Mouse (Mus musculus): Measurements from ENCODE around the gene B3gnt2. TPM values are rescaled to one million over a fixed set of nuclear protein-coding genes. Genes with fewer than 3 reads are reported as not detected.

Gene B3gnt2
- polyA plus RNA-seq, 1 experiment: 7.1 TPM

- H3K27ac ChIP-seq (ENCODE audit: insufficient read depth, low read length): no peak overlapping the region
- TF ChIP-seq CTCF (IDR thresholded peaks at IDR 0.05; ENCODE audit: borderline replicate concordance, insufficient read depth, low read depth, low read length) (no peak), POLR2A (IDR thresholded peaks at IDR 0.05; ENCODE audit: borderline replicate concordance, insufficient read depth, low read length) (no peak)
- WGBS: 100% methylated on average over 1 of the region's 1 CpGs
These were observed 8.3 kb downstream of the B3gnt2 start for GRCm38 (mm10) chr11:22852510-22852909.

GRCm38 (mm10) chr11:22851416-22851815 lies 9.3 kb downstream of the B3gnt2 start:
- H3K4me1 ChIP-seq (ENCODE audit: control insufficient read depth, insufficient read depth, low read length): no peaks in the 10 kb centered on the region
- WGBS: 90% methylated on average over 4 of the region's 4 CpGs
- TF ChIP-seq CTCF (IDR thresholded peaks at IDR 0.05; ENCODE audit: borderline replicate concordance, insufficient read depth, low read depth, low read length): no peak
- TF ChIP-seq POLR2A (IDR thresholded peaks at IDR 0.05; ENCODE audit: borderline replicate concordance, insufficient read depth, low read length): no peak

More at GRCm38 (mm10) chr11:22852510-22852909, 8.3 kb downstream of the B3gnt2 start:
- DNase-seq: no peak
- peaks cover 1% of the 10 kb centered on the region; the same call in 1 of the 2 replicates for H3K27me3 ChIP-seq (ENCODE audit: control insufficient read depth, insufficient read depth, low read length)
- H3K4me1 ChIP-seq (ENCODE audit: control insufficient read depth, insufficient read depth, low read length): no peaks in the 10 kb centered on the region
- H3K4me3 ChIP-seq (replicated peaks; ENCODE audit: insufficient read depth, low read depth, low read length): no peak overlapping the region

GRCm38 (mm10) chr11:22850077-22850476 lies 10.7 kb downstream of the B3gnt2 start:
- no peak for DNase-seq
- Histone ChIP-seq H3K27ac (ENCODE audit: insufficient read depth, low read length) (no peak overlapping the region), H3K4me1 (ENCODE audit: control insufficient read depth, insufficient read depth, low read length) (no peaks in the 10 kb centered on the region; the same call in 1 of the 2 replicates), H3K27me3 (ENCODE audit: control insufficient read depth, insufficient read depth, low read length) (peaks cover 1% of the 10 kb centered on the region; the same call in 1 of the 2 replicates), H3K4me3 (replicated peaks; ENCODE audit: insufficient read depth, low read depth, low read length) (no peak overlapping the region)
- TF ChIP-seq POLR2A (IDR thresholded peaks at IDR 0.05; ENCODE audit: borderline replicate concordance, insufficient read depth, low read length) (no peak), CTCF (IDR thresholded peaks at IDR 0.05; ENCODE audit: borderline replicate concordance, insufficient read depth, low read depth, low read length) (no peak)
- WGBS: 96% methylated on average over 4 of the region's 4 CpGs

More at GRCm38 (mm10) chr11:22851416-22851815, 9.3 kb downstream of the B3gnt2 start:
- Histone ChIP-seq H3K27me3 (ENCODE audit: control insufficient read depth, insufficient read depth, low read length) (peaks cover 1% of the 10 kb centered on the region; the same call in 1 of the 2 replicates), H3K27ac (ENCODE audit: insufficient read depth, low read length) (no peak overlapping the region), H3K4me3 (replicated peaks; ENCODE audit: insufficient read depth, low read depth, low read length) (no peak overlapping the region)
- no peak for DNase-seq

- TF ChIP-seq CTCF (IDR thresholded peaks at IDR 0.05; ENCODE audit: borderline replicate concordance, insufficient read depth, low read depth, low read length): no peak
- no peak for TF ChIP-seq POLR2A (IDR thresholded peaks at IDR 0.05; ENCODE audit: borderline replicate concordance, insufficient read depth, low read length)
- no peak overlapping the region for H3K27ac ChIP-seq (ENCODE audit: insufficient read depth, low read length)
- no peaks in the 10 kb centered on the region; the same call in 1 of the 2 replicates for H3K27me3 ChIP-seq (ENCODE audit: control insufficient read depth, insufficient read depth, low read length)
- no peak overlapping the region for H3K4me3 ChIP-seq (replicated peaks; ENCODE audit: insufficient read depth, low read depth, low read length)
- 86% methylated on average over 5 of the region's 5 CpGs for WGBS
- no peak for DNase-seq
- H3K4me1 ChIP-seq (ENCODE audit: control insufficient read depth, insufficient read depth, low read length): peaks cover 6% of the 10 kb centered on the region; the same call in 1 of the 2 replicates
These were observed 12.0 kb downstream of the B3gnt2 start for GRCm38 (mm10) chr11:22848649-22849195.

- peaks cover 13% of the 10 kb centered on the region; the same call in 1 of the 2 replicates for H3K4me1 ChIP-seq (ENCODE audit: control insufficient read depth, insufficient read depth, low read length)
- no peak for TF ChIP-seq POLR2A (IDR thresholded peaks at IDR 0.05; ENCODE audit: borderline replicate concordance, insufficient read depth, low read length)
- TF ChIP-seq CTCF (IDR thresholded peaks at IDR 0.05; ENCODE audit: borderline replicate concordance, insufficient read depth, low read depth, low read length): no peak
- no peak overlapping the region for H3K4me3 ChIP-seq (replicated peaks; ENCODE audit: insufficient read depth, low read depth, low read length)
- WGBS: 75% methylated on average over 8 of the region's 8 CpGs
- no peak for DNase-seq
- no peak overlapping the region for H3K27ac ChIP-seq (ENCODE audit: insufficient read depth, low read length)
- no peaks in the 10 kb centered on the region; the same call in 1 of the 2 replicates for H3K27me3 ChIP-seq (ENCODE audit: control insufficient read depth, insufficient read depth, low read length)
These were observed 12.8 kb downstream of the B3gnt2 start for GRCm38 (mm10) chr11:22847732-22848648.

GRCm38 (mm10) chr11:22846960-22847731 lies 13.6 kb downstream of the B3gnt2 start:
- H3K27me3 ChIP-seq (ENCODE audit: control insufficient read depth, insufficient read depth, low read length): no peaks in the 10 kb centered on the region; the same call in 1 of the 2 replicates
- no peak overlapping the region for H3K27ac ChIP-seq (ENCODE audit: insufficient read depth, low read length)
- H3K4me3 ChIP-seq (replicated peaks; ENCODE audit: insufficient read depth, low read depth, low read length): no peak overlapping the region
- WGBS: 62% methylated on average over 8 of the region's 8 CpGs
- DNase-seq: no peak
- TF ChIP-seq POLR2A (IDR thresholded peaks at IDR 0.05; ENCODE audit: borderline replicate concordance, insufficient read depth, low read length) (no peak), CTCF (IDR thresholded peaks at IDR 0.05; ENCODE audit: borderline replicate concordance, insufficient read depth, low read depth, low read length) (no peak)
- H3K4me1 ChIP-seq (ENCODE audit: control insufficient read depth, insufficient read depth, low read length): peaks cover 14% of the 10 kb centered on the region; the same call in 1 of the 2 replicates
